Mouse (Mus musculus) embryonic fibroblast, embryonic 13.5 days (primary cell): ENCODE measurements at regions not wholly inside any gene's neighbourhood (a gene's known extent, or its start where the extent isn't known, plus 50 kb on each side); places are given as distances from the start of the nearest gene placed in this dataset.

Experiments used
- CTCF ChIP-seq: IDR thresholded peaks from 2 replicates; pipeline ENCODE4 v1.5.1; 2011; ENCODE audit warnings: mild to moderate bottlenecking, control low read depth, low read length, moderate library complexity, borderline replicate concordance; ENCODE audit not compliant: insufficient read depth
- POLR2A ChIP-seq: IDR thresholded peaks from 2 replicates; pipeline ENCODE4 v1.6.1; 2011; ENCODE audit warnings: low read depth, mild to moderate bottlenecking, control low read depth, low read length, moderate library complexity

DNA sequence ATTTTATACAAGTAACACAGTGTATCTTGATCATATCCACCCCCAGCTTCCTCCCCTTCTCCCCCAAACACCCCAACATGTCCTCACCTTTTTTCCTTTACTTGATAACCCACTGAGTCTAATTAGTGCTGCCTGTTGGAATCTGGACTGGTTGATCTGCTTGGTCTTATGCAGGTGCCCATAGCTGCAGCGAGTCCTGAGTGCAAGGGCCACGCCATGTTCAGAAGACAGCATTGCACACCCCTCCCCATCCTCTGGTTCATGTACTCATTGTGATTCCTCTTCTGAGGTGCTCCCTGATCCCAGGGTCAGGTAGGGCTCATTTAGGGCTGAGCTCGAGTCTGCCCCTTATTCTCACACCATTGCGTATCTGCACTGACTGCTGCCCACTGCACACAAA, 63.7 kb upstream of the Tanc2 start:
- no peak for TF ChIP-seq CTCF
- no peak for TF ChIP-seq POLR2A
